Mouse (Mus musculus) monocyte, adult 2 months (primary cell): ENCODE measurements around the gene Gm21518.
"Not testable (repeated sequence)": the region's sequence is repeated elsewhere in the genome, so short reads cannot be mapped to it uniquely, and the experiment has no call there.

ENCODE experiments used
- DNase-seq, 2 experiments: peaks; one replicate each; pipeline ENCODE4 v3.0.0; 2022; ENCODE audit warnings: low spot score in 2 of 2, low read depth in 1 of 2

Gene Gm21518

DNA sequence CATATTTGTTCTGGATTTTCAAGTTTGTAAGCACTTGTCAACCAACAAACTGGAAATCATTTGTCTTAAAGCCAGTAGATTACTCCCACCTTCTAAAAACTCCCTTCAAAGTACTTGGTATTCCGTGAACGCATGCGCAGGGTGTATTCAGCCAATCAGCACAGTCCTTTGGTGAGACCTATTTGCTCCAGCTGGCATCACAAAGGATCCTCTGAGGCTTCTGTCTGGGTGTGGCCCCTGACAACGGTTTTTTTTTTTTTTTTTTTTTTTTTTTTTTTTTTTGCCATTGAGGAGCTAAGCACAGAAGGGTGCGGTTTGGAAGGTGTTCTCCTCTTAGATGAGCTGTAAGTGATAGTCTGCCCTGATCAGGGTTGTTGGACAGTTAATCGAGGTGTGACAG lies at the start of gene Gm21518:
Gm21518 (plus strand) TSS at position 301 of the 400 bp plus-strand sequence.
- DNase-seq: not testable (repeated sequence)
